Mouse (Mus musculus) cortical plate, adult 2 months (tissue): ENCODE measurements at regions not wholly inside any gene's neighbourhood (a gene's known extent, or its start where the extent isn't known, plus 50 kb on each side); places are given as distances from the start of the nearest gene placed in this dataset.

Experiments
- CTCF ChIP-seq: fragments of 200-500 bp; IDR thresholded peaks from 2 replicates; pipeline ENCODE4 v1.5.1; 2011; ENCODE audit warnings: mild to moderate bottlenecking, control low read depth, low read length; ENCODE audit not compliant: insufficient read depth; ENCODE audit errors: extremely low read depth
- POLR2A ChIP-seq: fragments of 200-500 bp; IDR thresholded peaks from 2 replicates; pipeline ENCODE4 v1.6.1; 2011; ENCODE audit warnings: mild to moderate bottlenecking, low read length, control low read depth; ENCODE audit not compliant: insufficient read depth; ENCODE audit errors: extremely low read depth

DNA sequence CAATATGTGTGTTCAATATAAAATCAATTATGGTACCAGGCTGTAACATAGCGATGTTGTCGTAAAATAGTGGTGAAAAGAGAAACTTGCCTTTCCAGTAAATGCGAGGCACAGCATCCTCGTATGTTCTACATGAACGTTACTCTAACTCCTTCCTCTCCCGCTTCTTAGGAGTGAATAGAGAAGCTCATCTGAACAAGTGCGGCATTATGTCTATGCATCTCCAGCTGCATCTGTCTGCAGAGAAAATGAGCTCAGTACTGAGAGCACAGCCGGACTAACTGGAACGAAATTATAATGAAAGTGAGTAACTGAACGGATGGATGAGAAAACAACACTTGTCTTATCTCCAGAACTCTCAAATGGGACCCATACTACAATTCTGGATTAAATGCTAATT is 193.5 kb upstream of the Atp11b start:
- no peak for TF ChIP-seq POLR2A
- TF ChIP-seq CTCF = no peak
